Mouse (Mus musculus): ENCODE measurements around the gene Ntm.

- TF ChIP-seq CTCF (IDR thresholded peaks at IDR 0.05) (no peak), EP300 (IDR thresholded peaks at IDR 0.05) (no peak)
Measured at GRCm38 (mm10) chr9:29961954-29962867, 730 bp downstream of the Ntm start.
